In genomic region chr11:76506514-76507228, GRCm38 (mm10) we compare ENCODE assay signal across 8 mouse cellular contexts.
DNase-seq lines count a peak whose midpoint lies in the region; ATAC-seq and TF ChIP-seq lines count a peak whose summit lies in the region.

No protein-coding gene starts in this region.

- peak; percentile 85 for TF ChIP-seq CTCF in liver, postnatal 0 days (IDR thresholded peaks at IDR 0.05; ENCODE audit: low read depth)

- DNase-seq in right cerebral cortex, adult 2 months (ENCODE audit: low spot score in 2 of 2): peak; percentile 65 to 80
- DNase-seq in right cerebral cortex, postnatal 25 days: no peak
- peak; percentile 78 for DNase-seq in ZHBTc4 (ENCODE audit: low read depth, low spot score)
- DNase-seq in embryo, embryonic 11.5 days (ENCODE audit: low read depth, low spot score): peak; percentile 59
- peak; percentile 80 for DNase-seq in hindbrain, embryonic 11.5 days (ENCODE audit: low spot score)
- peak; percentile 47 for DNase-seq in liver, postnatal 0 days
- DNase-seq in right cerebral cortex, postnatal 14 days: no peak

- WGBS in hindbrain, embryonic 11.5 days: 91% methylated on average over 5 of the region's 5 CpGs
- WGBS in liver, postnatal 0 days (ENCODE audit: insufficient replicate concordance): 73% methylated on average over 5 of the region's 5 CpGs
- 91% methylated on average over 5 of the region's 5 CpGs for WGBS in neural tube, embryonic 12.5 days

- H3K4me2 ChIP-seq in hindbrain, embryonic 11.5 days (replicated peaks; ENCODE audit: low read depth, low read length): no peak overlapping the region
- H3K4me2 ChIP-seq in liver, postnatal 0 days (ENCODE audit: low read depth, low read length): no peak overlapping the region
- H3K4me2 ChIP-seq in neural tube, embryonic 12.5 days (replicated peaks): no peak overlapping the region

- peaks cover 5% of the 10 kb centered on the region; the same call in 1 of the 2 replicates for H3K4me1 ChIP-seq in hindbrain, embryonic 11.5 days (replicated peaks; ENCODE audit: control insufficient read depth, insufficient read depth, low read length)
- H3K4me1 ChIP-seq in liver, postnatal 0 days (ENCODE audit: insufficient read depth): peaks cover 7% of the 10 kb centered on the region; the same call in 1 of the 2 replicates
- H3K4me1 ChIP-seq in neural tube, embryonic 12.5 days: peaks cover 43% of the 10 kb centered on the region

- peak overlapping the region; percentile 44; the same call in 1 of the 2 replicates for H3K27ac ChIP-seq in hindbrain, embryonic 11.5 days (ENCODE audit: low read depth, low read length)
- no peak overlapping the region for H3K27ac ChIP-seq in liver, postnatal 0 days (ENCODE audit: low read depth)
- no peak overlapping the region for H3K27ac ChIP-seq in neural tube, embryonic 12.5 days

- no peaks in the 10 kb centered on the region for H3K36me3 ChIP-seq in hindbrain, embryonic 11.5 days (ENCODE audit: control insufficient read depth, insufficient read depth, low read length)
- no peaks in the 10 kb centered on the region for H3K36me3 ChIP-seq in liver, postnatal 0 days (replicated peaks; ENCODE audit: insufficient read depth, low read length)
- no peaks in the 10 kb centered on the region for H3K36me3 ChIP-seq in neural tube, embryonic 12.5 days

- ATAC-seq in hindbrain, embryonic 11.5 days (ENCODE audit: low FRiP score): 0 out of 2 replicates have a peak, but pooled peaks have one; percentile 40
- ATAC-seq in liver, postnatal 0 days: 0 out of 2 replicates have a peak, but pooled peaks have one; percentile 17
- 0 out of 2 replicates have a peak, but pooled peaks have one; percentile 41 for ATAC-seq in neural tube, embryonic 12.5 days (ENCODE audit: low FRiP score, low read depth)

- no peaks in the 10 kb centered on the region for H3K27me3 ChIP-seq in hindbrain, embryonic 11.5 days (ENCODE audit: control insufficient read depth, insufficient read depth, low read length)
- no peaks in the 10 kb centered on the region for H3K27me3 ChIP-seq in liver, postnatal 0 days (ENCODE audit: insufficient read depth, low read length)
- H3K27me3 ChIP-seq in neural tube, embryonic 12.5 days (replicated peaks): no peaks in the 10 kb centered on the region

- TF ChIP-seq EP300 in liver, postnatal 0 days (IDR thresholded peaks at IDR 0.05; ENCODE audit: low read depth): no peak

- no peak overlapping the region for H3K4me3 ChIP-seq in hindbrain, embryonic 11.5 days (ENCODE audit: low read depth, low read length)
- H3K4me3 ChIP-seq in liver, postnatal 0 days (ENCODE audit: low read depth, low read length): no peak overlapping the region
- no peak overlapping the region for H3K4me3 ChIP-seq in neural tube, embryonic 12.5 days

- no peak overlapping the region for H3K9ac ChIP-seq in hindbrain, embryonic 11.5 days (ENCODE audit: low read depth, low read length)
- H3K9ac ChIP-seq in liver, postnatal 0 days (replicated peaks): no peak overlapping the region
- no peak overlapping the region for H3K9ac ChIP-seq in neural tube, embryonic 12.5 days

- H3K9me3 ChIP-seq in hindbrain, embryonic 11.5 days (ENCODE audit: control insufficient read depth, low read length): no peaks in the 10 kb centered on the region
- H3K9me3 ChIP-seq in liver, postnatal 0 days (ENCODE audit: low read length): no peaks in the 10 kb centered on the region
- H3K9me3 ChIP-seq in neural tube, embryonic 12.5 days: no peaks in the 10 kb centered on the region

Comparison
In these comparisons a context has a peak if more than half of its experiments do, and no peak if none do; other contexts are left out.
1. DNase-seq: peak in right cerebral cortex, adult 2 months (2 of 2), ZHBTc4 (single experiment), embryo, embryonic 11.5 days (single experiment), hindbrain, embryonic 11.5 days (single experiment) and liver, postnatal 0 days (single experiment); none in right cerebral cortex, postnatal 25 days (single experiment) and right cerebral cortex, postnatal 14 days (single experiment).
2. Peak in every context shown above with its lines, with median percentiles within 50 percentile points of each other: ATAC-seq.